Mouse (Mus musculus) layer of hippocampus, adult 9-10 months (tissue): Measurements from ENCODE around the gene Otoa.
A peak's percentile ranks its signal among the peaks of the same experiment; 100 is the strongest.

Experiments
- DNase-seq: peaks from one replicate; pipeline ENCODE4 v3.0.0; 2022; ENCODE audit warnings: low spot score

Gene Otoa

DNA sequence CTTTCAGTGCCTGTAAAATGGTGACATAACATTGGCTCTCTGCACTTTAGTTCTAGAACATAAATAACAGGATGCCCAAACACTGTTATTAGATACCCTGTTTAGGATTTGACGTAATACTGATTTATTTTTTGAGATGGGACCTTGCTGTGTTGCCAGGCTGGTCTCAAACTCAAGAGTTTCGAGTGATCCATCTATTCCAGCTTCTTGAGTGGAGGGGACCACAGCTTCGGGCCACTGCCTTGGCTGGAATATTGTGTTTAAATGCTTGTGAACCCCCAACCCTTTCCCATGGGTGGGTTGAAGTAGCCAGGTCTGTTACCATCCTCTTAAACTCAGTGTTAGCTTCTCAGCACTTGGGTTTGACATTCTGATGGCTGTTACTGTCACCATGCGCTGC lies at the start of gene Otoa:
Gene Otoa, plus strand, starts transcription at position 301 of the 400 bp plus-strand sequence.
- no peak for DNase-seq

GRCm38 (mm10) chr7:121033856-121034652 lies 47.4 kb upstream of the Otoa start, which contains the start of gene Mettl9:
Mettl9 (plus strand) TSS chr7:121034445.
- peak; percentile 82 for DNase-seq

- no peak for DNase-seq
Measured at GRCm38 (mm10) chr7:121034701-121035141, 46.7 kb upstream of the Otoa start.

DNA sequence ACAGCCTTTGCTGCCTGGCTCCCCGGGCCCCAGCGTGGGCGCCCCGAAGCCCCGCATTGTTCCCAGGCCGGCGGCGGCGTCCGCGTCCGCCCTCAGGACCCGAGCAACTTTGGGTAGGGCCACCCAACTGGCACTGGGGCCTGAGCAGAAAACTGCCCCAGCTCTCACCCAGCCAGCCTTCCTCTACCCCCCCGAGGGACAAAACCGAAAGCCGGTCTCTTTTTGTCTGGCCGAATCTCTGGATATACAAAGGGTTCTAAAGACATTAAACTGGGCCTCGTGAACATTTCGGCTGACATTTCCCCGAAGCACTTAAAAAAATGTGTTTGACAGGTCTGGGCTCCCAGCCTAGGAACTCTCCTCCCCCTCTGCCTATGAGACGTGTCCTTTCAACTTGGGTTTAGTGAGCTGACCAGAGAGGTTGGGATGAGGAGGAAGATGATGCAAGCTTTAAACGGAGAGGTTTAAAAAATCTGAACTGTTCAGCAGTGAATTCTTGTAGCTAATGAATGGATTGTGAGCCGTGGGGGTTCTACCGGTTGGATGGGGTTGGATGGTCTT lies 46.2 kb upstream of the Otoa start:
- no peak for DNase-seq

GRCm38 (mm10) chr7:121040595-121040994 lies 40.9 kb upstream of the Otoa start:
- no peak for DNase-seq

DNA sequence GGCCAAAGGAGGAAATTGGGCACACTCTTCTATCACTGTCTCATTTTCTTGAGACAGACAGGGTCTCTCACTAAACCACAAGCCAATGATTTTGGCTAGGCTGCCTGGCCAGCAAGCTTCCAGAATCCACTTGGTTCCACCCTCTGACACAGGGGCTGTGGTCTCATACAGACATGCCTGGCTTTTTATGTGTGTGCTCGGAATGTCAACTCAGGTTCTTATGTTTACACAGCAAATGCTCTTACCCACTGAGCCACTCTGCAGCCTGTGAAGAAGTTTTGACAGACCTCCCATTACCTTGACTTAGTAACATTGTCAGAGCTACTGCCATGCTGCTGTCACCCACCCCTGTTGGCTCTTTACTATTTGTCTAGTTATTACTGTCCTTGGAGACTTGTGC lies 39.5 kb upstream of the Otoa start:
- no peak for DNase-seq

- no peak for DNase-seq
Measured at GRCm38 (mm10) chr7:121043004-121043403, 38.4 kb upstream of the Otoa start.

GRCm38 (mm10) chr7:121043510-121043909 lies 37.9 kb upstream of the Otoa start:
- DNase-seq, result no peak

DNA sequence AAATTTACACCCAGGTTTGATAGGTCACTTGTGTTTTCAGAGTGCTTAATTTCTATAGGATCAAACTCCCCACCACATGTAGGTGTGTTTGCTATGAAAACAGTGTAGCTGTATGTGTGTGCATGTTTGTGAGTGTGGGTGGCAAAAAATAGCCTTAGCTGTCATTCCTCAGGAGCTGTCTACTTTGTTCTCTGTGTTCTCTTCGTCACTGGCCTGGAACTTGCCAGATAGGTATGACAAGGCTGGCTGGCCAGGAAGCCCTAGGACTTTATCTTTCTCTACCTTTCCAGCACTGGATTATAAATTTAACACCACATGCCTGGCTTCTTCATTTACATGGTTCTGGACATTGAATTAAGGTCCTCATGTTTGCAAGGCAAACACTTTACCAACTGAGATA lies 37.2 kb upstream of the Otoa start:
- DNase-seq, result no peak

DNA sequence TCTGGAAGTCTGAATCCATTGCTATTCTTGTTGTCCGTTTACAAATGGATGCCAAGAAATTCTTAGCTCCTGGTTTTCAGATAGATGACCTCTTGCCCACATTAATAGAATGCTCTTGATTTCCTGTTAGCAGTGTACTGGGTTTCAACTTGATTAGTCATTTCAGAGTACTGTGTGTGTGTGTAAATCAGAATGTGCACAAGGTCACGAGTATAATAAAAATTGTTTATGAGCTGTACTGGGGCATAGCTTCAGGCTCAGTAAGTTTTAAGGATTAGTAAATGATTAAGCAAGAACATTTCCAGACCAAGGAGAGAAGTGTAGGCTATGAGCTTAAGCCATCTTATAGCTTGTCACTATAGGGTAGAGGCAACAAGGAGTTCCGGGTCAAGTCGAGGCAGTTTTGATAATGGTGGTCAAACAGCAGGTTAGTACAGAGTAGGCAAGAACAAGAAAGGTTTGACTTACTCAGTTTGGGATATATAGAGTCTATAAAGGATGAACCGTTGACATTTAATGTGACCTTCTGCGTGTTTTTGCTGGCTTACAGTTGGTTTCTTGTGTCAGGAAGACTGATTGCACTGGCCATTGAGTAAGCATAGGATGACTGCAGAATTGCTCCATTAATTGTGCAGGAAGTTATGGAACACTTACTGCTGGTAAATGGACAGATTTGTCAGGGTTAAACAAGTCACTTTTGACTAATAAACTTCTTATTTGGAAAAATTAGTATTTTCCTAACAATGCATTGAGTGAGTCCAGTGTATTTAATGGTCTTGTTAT lies 35.6 kb upstream of the Otoa start:
- no peak for DNase-seq

GRCm38 (mm10) chr7:121047624-121048023 lies 33.8 kb upstream of the Otoa start:
- no peak for DNase-seq

DNA sequence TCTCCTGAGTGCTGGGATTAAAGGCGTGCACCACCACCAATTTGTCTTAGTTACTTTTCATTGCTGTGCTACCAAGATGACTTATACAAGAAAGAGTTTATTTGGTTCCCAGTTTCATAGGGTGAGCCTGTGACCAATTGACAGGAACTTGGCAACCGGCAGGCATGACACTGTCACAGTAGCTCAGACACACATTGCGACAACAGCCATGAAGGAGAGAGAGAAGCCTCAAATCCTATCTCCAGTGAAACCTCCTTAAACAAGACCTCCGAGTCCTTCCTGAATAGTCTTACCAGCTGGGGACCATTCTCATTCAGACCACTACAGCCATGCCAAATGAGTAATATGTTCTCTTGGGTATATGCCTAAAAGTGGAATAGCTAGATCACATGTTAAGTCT lies 28.4 kb upstream of the Otoa start:
- no peak for DNase-seq

DNA sequence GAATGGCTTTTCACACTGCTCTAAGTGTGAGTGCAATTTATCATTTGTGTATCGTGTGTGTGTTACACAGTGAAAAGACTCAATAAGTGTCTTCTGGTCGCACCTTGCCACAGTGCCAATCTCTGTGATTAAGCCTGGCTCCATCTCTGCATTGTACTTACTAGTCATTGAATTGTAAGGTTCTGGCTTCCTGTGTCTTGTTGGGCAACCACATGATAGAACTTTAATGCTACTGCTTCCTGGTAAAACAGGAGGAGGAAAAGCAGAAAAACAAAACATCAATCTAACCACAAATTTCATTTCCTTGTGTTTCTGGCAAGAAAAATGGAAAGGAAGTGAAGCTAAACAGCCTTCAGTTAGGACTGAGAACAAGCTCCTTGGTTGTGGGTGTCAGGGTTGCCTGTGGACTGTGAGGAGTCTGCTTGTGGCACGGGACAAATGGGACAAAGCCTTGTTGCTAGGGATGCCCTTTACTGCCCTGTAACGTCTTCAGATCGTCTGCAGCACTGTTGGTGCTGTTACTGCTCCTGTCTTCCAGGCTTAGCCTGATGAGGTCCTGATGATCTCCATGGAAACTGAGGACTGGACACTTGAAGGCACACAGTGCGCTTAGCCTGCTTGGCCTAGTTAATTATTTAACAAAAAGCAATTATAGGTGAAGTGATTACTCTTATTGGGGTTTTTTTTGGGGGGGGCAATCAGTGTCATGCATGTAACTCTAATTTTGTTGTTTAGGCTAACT lies 21.8 kb upstream of the Otoa start:
- no peak for DNase-seq

DNA sequence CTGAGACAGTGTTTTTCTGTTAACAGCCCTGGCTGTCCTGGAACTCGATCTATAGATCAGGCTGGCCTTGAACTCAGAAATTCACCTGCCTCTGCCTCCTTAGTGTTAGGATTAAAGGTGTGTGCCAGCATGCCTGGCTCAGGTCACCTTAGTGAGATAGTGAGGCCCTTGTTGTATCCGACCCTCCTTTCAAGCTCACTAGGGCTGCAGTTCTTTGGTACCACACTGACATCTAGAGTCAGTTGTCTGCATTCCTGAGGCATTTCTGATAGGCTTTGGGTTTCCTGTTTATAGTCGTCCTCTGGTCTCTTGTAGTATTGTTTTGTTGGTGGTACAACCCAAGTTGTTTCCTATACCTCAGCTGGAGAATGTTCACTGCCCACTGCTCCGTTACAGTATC lies 17.1 kb upstream of the Otoa start:
- no peak for DNase-seq

GRCm38 (mm10) chr7:121071276-121071675 lies 10.2 kb upstream of the Otoa start:
- no peak for DNase-seq

GRCm38 (mm10) chr7:121072506-121072905 lies 8.9 kb upstream of the Otoa start:
- no peak for DNase-seq

DNA sequence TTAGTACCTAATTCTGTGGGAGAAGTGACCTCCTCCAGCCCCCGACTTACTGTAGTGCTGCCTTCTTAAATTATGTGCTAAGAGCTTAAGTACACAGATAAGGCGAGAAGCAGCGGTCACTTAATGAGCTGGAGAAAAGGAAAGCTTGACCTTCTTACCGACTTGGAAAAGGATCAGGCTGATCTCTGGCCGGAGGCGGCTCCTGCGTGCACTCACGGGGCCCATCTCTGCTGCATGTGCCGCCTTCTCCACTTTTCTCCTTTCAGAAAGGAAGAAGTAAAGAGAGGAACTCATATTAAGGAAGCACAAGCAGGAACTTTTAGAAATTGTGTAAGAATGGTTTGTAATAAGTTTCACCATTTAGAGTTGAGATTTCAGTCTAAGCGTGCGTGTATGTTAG lies 7.2 kb upstream of the Otoa start, which contains the start of gene Igsf6:
Gene Igsf6, minus strand, starts transcription at position 292 of the 400 bp plus-strand sequence.
- no peak for DNase-seq

DNA sequence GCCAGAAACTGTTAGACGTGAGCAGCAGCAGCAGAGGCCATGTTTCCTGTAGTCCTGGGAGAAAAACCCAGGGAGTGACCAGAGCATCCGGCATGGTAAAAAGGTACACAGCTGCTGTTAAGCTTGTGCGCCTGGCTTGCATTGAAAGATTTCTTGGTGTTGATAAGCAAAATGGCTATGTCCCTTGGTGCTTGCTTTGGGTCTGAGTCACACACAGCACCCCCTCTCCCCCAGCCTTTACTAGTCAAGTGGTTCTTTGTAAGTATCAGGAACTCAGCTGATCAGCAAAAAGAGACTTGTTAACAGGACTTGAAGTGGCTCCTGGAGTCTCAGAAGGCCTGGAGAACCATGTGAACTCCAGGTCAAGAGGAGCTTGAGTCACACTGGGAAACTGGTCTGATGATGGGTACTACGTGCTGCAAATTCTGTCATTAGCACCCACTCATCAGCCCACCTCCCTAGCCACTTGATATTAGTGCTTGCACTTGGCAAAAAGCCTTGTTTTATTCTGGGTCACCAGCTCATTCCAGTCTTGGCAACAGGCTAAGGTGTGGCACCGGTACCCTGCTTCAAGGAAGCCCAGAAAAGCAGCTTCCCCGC lies 6.5 kb upstream of the Otoa start:
- no peak for DNase-seq

DNA sequence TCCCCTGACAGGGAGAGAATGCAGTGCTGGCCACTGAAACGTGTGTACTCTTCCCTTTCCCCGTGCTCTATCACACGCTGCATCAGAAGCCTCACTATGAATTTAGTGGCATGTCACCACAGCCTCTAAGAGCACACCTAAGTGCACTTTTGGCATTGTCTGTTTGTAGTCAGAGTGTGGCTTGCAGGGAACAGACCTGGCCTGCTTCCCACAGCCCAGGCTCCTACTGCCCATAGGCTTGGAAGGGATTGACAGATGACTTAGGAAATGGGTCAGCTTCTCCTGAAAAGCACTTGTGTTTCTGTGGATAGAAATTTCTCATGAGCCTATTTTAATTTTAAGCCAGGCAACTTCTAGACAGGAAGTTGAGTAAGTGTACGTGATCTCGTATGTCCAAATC lies 6.0 kb upstream of the Otoa start:
- no peak for DNase-seq

DNA sequence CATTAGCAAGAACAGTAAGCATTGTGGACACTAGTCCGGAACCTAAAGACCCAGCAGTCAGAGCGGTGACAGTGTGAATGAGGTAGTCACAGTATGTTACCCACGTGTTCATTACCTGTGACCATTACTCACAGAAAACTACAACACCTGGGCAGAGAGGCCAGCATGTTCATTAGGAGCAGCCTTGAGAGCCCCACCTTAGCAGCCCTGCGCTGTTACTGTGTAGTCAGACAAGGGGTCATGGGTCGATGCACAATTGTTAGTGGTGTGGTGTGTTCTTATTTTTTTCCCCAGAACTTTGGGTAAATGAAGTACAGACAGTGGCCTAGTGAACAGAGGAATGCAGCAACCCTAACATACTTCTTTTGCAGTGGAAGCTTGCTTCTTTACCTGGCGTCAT lies 4.1 kb upstream of the Otoa start:
- DNase-seq, result no peak

GRCm38 (mm10) chr7:121077829-121078228 lies 3.6 kb upstream of the Otoa start:
- peak; percentile 88 for DNase-seq

GRCm38 (mm10) chr7:121081816-121082215 lies 366 bp downstream of the Otoa start:
- no peak for DNase-seq
